Mouse (Mus musculus): Measurements from ENCODE around the gene Ctsf. TPM values are rescaled to one million over a fixed set of nuclear protein-coding genes. Genes with fewer than 3 reads are reported as not detected.
"Not testable (repeated sequence)": the region's sequence is repeated elsewhere in the genome, so short reads cannot be mapped to it uniquely, and the experiment has no call there.

Gene Ctsf
- total and polyA plus RNA-seq, 3 experiments = not detected

GRCm38 (mm10) chr19:4863048-4863447 is 8.1 kb downstream of the Ctsf start:
- H3K4me3 ChIP-seq (replicated peaks in 1 of 3; ENCODE audit: low read depth in 2 of 3, low read length in 2 of 3, poor library complexity in 1 of 3) = no peak overlapping the region
- no peaks in the 10 kb centered on the region for H3K79me2 ChIP-seq (replicated peaks; ENCODE audit: control insufficient read depth, extremely low read depth, insufficient read depth, poor library complexity, severe bottlenecking)
- peaks cover 87% of the 10 kb centered on the region for H3K27me3 ChIP-seq (replicated peaks)
- TF ChIP-seq ZKSCAN1 (IDR thresholded peaks at IDR 0.05; ENCODE audit: borderline replicate concordance, low read depth, low read length) (no peak), NRF1 (IDR thresholded peaks at IDR 0.05; ENCODE audit: low read depth, low read length) (no peak), MEF2A (IDR thresholded peaks at IDR 0.05; ENCODE audit: borderline replicate concordance, low read depth, low read length) (no peak)
- in situ Hi-C loops (cut with MboI; ENCODE audit: low pct_ligation_motif_present, low pct_unique_long_range_greater_than_20kb, low sequenced_read_pairs) = loop anchor here (25.0 kb wide), 2 partner anchors 226 to 376 kb away; partner anchors contain the start of genes 2010003K11Rik, Rce1 and Syt12
- H3K4me1 ChIP-seq (ENCODE audit: control insufficient read depth in 1 of 2, insufficient read depth in 2 of 2) = peaks cover 0 to 3% of the 10 kb centered on the region in 2 experiments; a peak in 1 of 4 replicates
- no peak overlapping the region for H3K9ac ChIP-seq (ENCODE audit: insufficient read depth, low read depth)
- DNase-seq (ENCODE audit: extremely low read depth) = no peak
- H3K27ac ChIP-seq (ENCODE audit: insufficient read depth, low read depth) = no peak overlapping the region
- no peaks in the 10 kb centered on the region for H3K9me3 ChIP-seq (replicated peaks; ENCODE audit: low read length)
- dilution Hi-C loops (cut with MboI; ENCODE audit: extremely low pct_ligation_motif_present, extremely low pct_unique_long_range_greater_than_20kb, low sequenced_read_pairs) = no loop called here
- H3K36me3 ChIP-seq (replicated peaks in 1 of 2; ENCODE audit: control insufficient read depth in 1 of 2, insufficient read depth in 1 of 2, low read length in 1 of 2) = no peaks in the 10 kb centered on the region
- H3K4me2 ChIP-seq (ENCODE audit: insufficient read depth, low read depth, poor library complexity, severe bottlenecking) = no peak overlapping the region

- dilution Hi-C loops (cut with MboI; ENCODE audit: extremely low pct_ligation_motif_present, extremely low pct_unique_long_range_greater_than_20kb, low sequenced_read_pairs) (no loop called here), in situ Hi-C loops (cut with MboI; ENCODE audit: low pct_ligation_motif_present, low pct_unique_long_range_greater_than_20kb, low sequenced_read_pairs) (loop anchor here (25.0 kb wide), 2 partner anchors 228 to 378 kb away; partner anchors contain the start of genes 2010003K11Rik, Rce1 and Syt12)
- no peak overlapping the region for H3K27ac ChIP-seq (ENCODE audit: insufficient read depth, low read depth)
- no peaks in the 10 kb centered on the region for H3K79me2 ChIP-seq (replicated peaks; ENCODE audit: control insufficient read depth, extremely low read depth, insufficient read depth, poor library complexity, severe bottlenecking)
- H3K27me3 ChIP-seq (replicated peaks) = peaks cover 81% of the 10 kb centered on the region
- H3K9ac ChIP-seq (ENCODE audit: insufficient read depth, low read depth) = no peak overlapping the region
- H3K4me1 ChIP-seq (ENCODE audit: control insufficient read depth in 1 of 2, insufficient read depth in 2 of 2) = peaks cover 0 to 3% of the 10 kb centered on the region in 2 experiments; a peak in 1 of 4 replicates
- H3K36me3 ChIP-seq (replicated peaks in 1 of 2; ENCODE audit: control insufficient read depth in 1 of 2, insufficient read depth in 1 of 2, low read length in 1 of 2) = no peaks in the 10 kb centered on the region
- peak; percentile 13 for DNase-seq (ENCODE audit: extremely low read depth)
- no peak overlapping the region for H3K4me3 ChIP-seq (replicated peaks in 1 of 3; ENCODE audit: low read depth in 2 of 3, low read length in 2 of 3, poor library complexity in 1 of 3)
- no peak for TF ChIP-seq USF2 (conservative IDR thresholded peaks at IDR 0.05; ENCODE audit: low read depth, low read length)
- TF ChIP-seq ELF1 (IDR thresholded peaks at IDR 0.05; ENCODE audit: low read depth, low read length) = no peak
- no peak for TF ChIP-seq MEF2A (IDR thresholded peaks at IDR 0.05; ENCODE audit: borderline replicate concordance, low read depth, low read length)
- TF ChIP-seq UBTF (IDR thresholded peaks at IDR 0.05; ENCODE audit: low read depth, low read length) = no peak
- TF ChIP-seq ZC3H11A (IDR thresholded peaks at IDR 0.05; ENCODE audit: low read depth, low read length) = no peak
- no peak for TF ChIP-seq CHD2 (IDR thresholded peaks at IDR 0.05; ENCODE audit: low read length)
- no peaks in the 10 kb centered on the region for H3K9me3 ChIP-seq (replicated peaks; ENCODE audit: low read length)
- H3K4me2 ChIP-seq (ENCODE audit: insufficient read depth, low read depth, poor library complexity, severe bottlenecking) = peak overlapping the region; percentile 45
These were observed 10.2 kb downstream of the Ctsf start for GRCm38 (mm10) chr19:4865147-4865546.

- H3K27me3 ChIP-seq (replicated peaks) = peaks cover 69% of the 10 kb centered on the region
- H3K9ac ChIP-seq (ENCODE audit: insufficient read depth, low read depth); H3K79me2 ChIP-seq (replicated peaks; ENCODE audit: control insufficient read depth, extremely low read depth, insufficient read depth, poor library complexity, severe bottlenecking); H3K27ac ChIP-seq (ENCODE audit: insufficient read depth, low read depth); H3K36me3 ChIP-seq (replicated peaks in 1 of 2; ENCODE audit: control insufficient read depth in 1 of 2, insufficient read depth in 1 of 2, low read length in 1 of 2); H3K4me3 ChIP-seq (replicated peaks in 1 of 3; ENCODE audit: low read depth in 2 of 3, low read length in 2 of 3, poor library complexity in 1 of 3); H3K9me3 ChIP-seq (replicated peaks; ENCODE audit: low read length); DNase-seq (ENCODE audit: extremely low read depth); dilution Hi-C loops (cut with MboI; ENCODE audit: extremely low pct_ligation_motif_present, extremely low pct_unique_long_range_greater_than_20kb, low sequenced_read_pairs); H3K4me1 ChIP-seq (ENCODE audit: control insufficient read depth in 1 of 2, insufficient read depth in 2 of 2); H3K4me2 ChIP-seq (ENCODE audit: insufficient read depth, low read depth, poor library complexity, severe bottlenecking): not testable (repeated sequence)
- in situ Hi-C loops (cut with MboI; ENCODE audit: low pct_ligation_motif_present, low pct_unique_long_range_greater_than_20kb, low sequenced_read_pairs) = loop anchor here (25.0 kb wide), 2 partner anchors 237 to 387 kb away; partner anchors contain the start of genes 2010003K11Rik, Rce1 and Syt12
These were observed 19.7 kb downstream of the Ctsf start for GRCm38 (mm10) chr19:4874613-4875012.

Data from CH12.LX (cell line).